Mouse (Mus musculus) hindbrain, embryonic 11.5 days (tissue): ENCODE results near the gene Cngb1. TPM values are rescaled to one million over a fixed set of nuclear protein-coding genes. Genes with fewer than 3 reads are reported as not detected.
A peak's percentile ranks its signal among the peaks of the same experiment; 100 is the strongest.
"Not testable (repeated sequence)": the region's sequence is repeated elsewhere in the genome, so short reads cannot be mapped to it uniquely, and the experiment has no call there.

Experiments used
- ATAC-seq: fragments of 200-750 bp; cut with Nextera tagmentation; 2 replicates; pipeline ENCODE4 v1.8.0; 2017; ENCODE audit warnings: mild to moderate bottlenecking, moderate TSS enrichment, moderate library complexity; ENCODE audit not compliant: low FRiP score
- DNase-seq: peaks from one replicate; pipeline ENCODE4 v3.0.0-alpha.2; 2015; ENCODE audit warnings: low spot score
- H3K27ac ChIP-seq: fragments of 300-500 bp; sonication (generic); 2 replicates; pipeline ENCODE4 v1.5.1; 2014; ENCODE audit warnings: mild to moderate bottlenecking, low read depth, low read length
- H3K27me3 ChIP-seq: fragments of 300-500 bp; sonication (generic); 2 replicates; pipeline ENCODE4 v1.6.1; 2014; ENCODE audit warnings: mild to moderate bottlenecking, low read length, moderate library complexity, mixed read lengths; ENCODE audit not compliant: control insufficient read depth, insufficient read depth
- H3K36me3 ChIP-seq: fragments of 300-500 bp; sonication (generic); 2 replicates; pipeline ENCODE4 v1.6.1; 2014; ENCODE audit warnings: mild to moderate bottlenecking, low read length, moderate library complexity, mixed read lengths; ENCODE audit not compliant: control insufficient read depth, insufficient read depth
- H3K4me1 ChIP-seq: fragments of 300-500 bp; sonication (generic); replicated peaks from 2 replicates; pipeline ENCODE4 v1.6.1; 2014; ENCODE audit warnings: low read length, mixed read lengths; ENCODE audit not compliant: control insufficient read depth, insufficient read depth
- H3K4me2 ChIP-seq: fragments of 300-500 bp; sonication (generic); replicated peaks from 2 replicates; pipeline ENCODE4 v1.6.1; 2014; ENCODE audit warnings: mild to moderate bottlenecking, low read depth, low read length
- H3K4me3 ChIP-seq: fragments of 300-500 bp; sonication (generic); 2 replicates; pipeline ENCODE4 v1.5.1; 2014; ENCODE audit warnings: low read depth, low read length
- H3K9ac ChIP-seq: fragments of 300-500 bp; sonication (generic); 2 replicates; pipeline ENCODE4 v1.6.1; 2014; ENCODE audit warnings: low read depth, low read length
- H3K9me3 ChIP-seq: fragments of 300-500 bp; sonication (generic); 2 replicates; pipeline ENCODE4 v1.6.1; 2016; ENCODE audit warnings: low read length; ENCODE audit not compliant: control insufficient read depth
- WGBS: fragments of 180-500 bp; shearing (Covaris S2); extraction: QIAGEN DNeasy Blood & Tissue Kit; methylation state at CpG from one replicate; pipeline ENCODE4 v1.1.7; 2014; 5-methylcytosine and 5-hydroxymethylcytosine counted together
- polyA plus RNA-seq: library from polyadenylated mRNA; unstranded; fragments of >200 nt; fragmentation: Nextera tagmentation; extraction: Ambion mirVana; gene quantifications from 2 replicates; pipeline ENCODE4 v1.2.1, GENCODE M21; 2014

Cngb1 gene
- polyA plus RNA-seq, 1 experiment from 2014 or later = 0.71 TPM

GRCm38 (mm10) chr8:95245180-95245579 lies 61.2 kb downstream of the Cngb1 start:
- Histone ChIP-seq H3K9me3 (no peaks in the 10 kb centered on the region), H3K4me3 (no peak overlapping the region), H3K9ac (no peak overlapping the region), H3K27me3 (no peaks in the 10 kb centered on the region), H3K4me2 (no peak overlapping the region), H3K4me1 (peaks cover 4% of the 10 kb centered on the region; the same call in 1 of the 2 replicates), H3K36me3 (no peaks in the 10 kb centered on the region), H3K27ac (peak overlapping the region; percentile 55; the same call in 1 of the 2 replicates)
- 82% methylated on average over 5 of the region's 5 CpGs for WGBS
- ATAC-seq (no peak), DNase-seq (no peak)

- H3K27me3 ChIP-seq = no peaks in the 10 kb centered on the region
- ATAC-seq = peak; percentile 56
- H3K27ac ChIP-seq = peak overlapping the region; percentile 89
- no peak overlapping the region for H3K4me3 ChIP-seq
- H3K9ac ChIP-seq = no peak overlapping the region
- no peaks in the 10 kb centered on the region for H3K9me3 ChIP-seq
- H3K4me1 ChIP-seq = peaks cover 4% of the 10 kb centered on the region; the same call in 1 of the 2 replicates
- 72% methylated on average over 4 of the region's 4 CpGs for WGBS
- no peaks in the 10 kb centered on the region for H3K36me3 ChIP-seq
- H3K4me2 ChIP-seq = no peak overlapping the region
- DNase-seq = peak; percentile 49
Measured at GRCm38 (mm10) chr8:95243853-95244252, 62.5 kb downstream of the Cngb1 start.

DNA sequence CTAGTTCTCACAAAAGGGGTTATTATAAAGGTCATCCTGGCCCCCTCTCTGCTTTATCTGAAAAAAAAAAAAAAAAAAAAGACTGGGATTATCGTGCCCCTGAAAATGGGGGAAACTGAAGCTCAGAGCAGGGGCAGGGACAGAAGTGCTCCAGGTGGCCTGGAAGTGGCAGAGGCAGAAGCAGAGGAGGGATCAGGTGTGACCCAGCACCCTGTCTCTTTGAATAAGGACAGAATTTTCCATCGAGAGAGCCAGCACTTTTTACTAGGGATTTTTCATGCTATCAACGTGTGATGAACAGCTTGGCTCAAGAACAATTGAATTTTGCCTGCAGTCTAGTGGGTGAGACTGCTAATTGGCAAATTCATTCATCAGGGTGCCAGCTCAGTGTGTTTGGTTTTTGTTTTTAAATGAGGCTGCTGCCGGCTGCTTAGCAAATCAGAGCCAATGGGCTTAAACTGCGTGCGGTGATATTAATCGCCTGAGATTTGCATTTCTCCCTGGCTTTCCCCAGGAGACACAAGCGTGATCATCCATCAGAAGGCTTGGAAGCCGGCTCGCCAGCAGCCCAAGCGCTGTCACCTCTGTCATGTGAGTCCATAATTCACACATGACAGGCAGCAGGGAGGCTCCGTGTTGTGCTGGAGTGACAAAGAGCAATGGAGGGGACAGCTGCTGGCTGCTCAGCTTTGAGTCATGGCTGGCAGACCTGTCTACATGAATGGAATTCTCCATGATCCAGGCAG lies 63.4 kb downstream of the Cngb1 start:
- no peak overlapping the region for H3K9ac ChIP-seq
- H3K27ac ChIP-seq = peak overlapping the region; percentile 89
- H3K36me3 ChIP-seq = no peaks in the 10 kb centered on the region
- 35% methylated on average over 12 of the region's 12 CpGs for WGBS
- H3K4me3 ChIP-seq = no peak overlapping the region
- peak; percentile 77 for DNase-seq
- no peaks in the 10 kb centered on the region for H3K27me3 ChIP-seq
- H3K4me2 ChIP-seq = 0 out of 2 replicates have a peak overlapping the region, but pooled peaks have one; percentile 3
- no peaks in the 10 kb centered on the region for H3K9me3 ChIP-seq
- H3K4me1 ChIP-seq = peaks cover 4% of the 10 kb centered on the region; the same call in 1 of the 2 replicates
- peak; percentile 96 for ATAC-seq

DNA sequence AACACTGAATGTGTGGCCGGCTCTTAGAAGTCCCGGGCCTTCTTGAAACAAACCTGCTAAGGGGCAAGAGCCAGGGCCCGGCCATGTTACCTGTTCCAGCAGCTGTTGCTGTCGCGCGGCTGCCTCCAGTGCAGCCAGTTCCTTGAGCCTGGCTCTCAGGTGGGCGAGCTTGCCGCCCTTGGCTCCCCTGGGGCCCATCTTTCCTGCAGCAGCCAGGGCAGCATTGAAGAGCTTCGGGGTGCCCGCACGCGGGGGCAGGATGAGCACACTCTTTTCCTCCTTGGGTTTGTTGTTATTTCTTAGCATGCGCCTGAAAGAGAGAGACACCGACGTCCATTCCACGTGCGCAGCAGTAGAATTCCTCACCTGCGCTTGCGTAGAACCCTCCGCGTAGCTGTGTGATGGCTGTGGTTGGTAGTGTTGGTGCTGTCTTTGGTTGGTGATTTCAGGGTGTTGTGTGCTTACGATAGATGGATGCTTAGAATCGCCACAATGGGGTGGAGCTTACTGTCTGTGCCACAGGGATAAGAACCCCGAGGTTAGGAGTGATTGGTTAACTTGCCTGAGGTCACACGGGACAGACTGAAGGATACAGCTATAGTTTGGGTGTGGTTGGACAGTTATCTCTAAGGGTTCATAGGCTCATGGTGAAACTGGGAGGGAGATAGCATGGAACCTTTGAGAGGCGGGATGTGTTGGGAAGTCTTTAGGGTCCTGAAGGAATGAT lies 64.1 kb downstream of the Cngb1 start:
- H3K27me3 ChIP-seq = no peaks in the 10 kb centered on the region
- no peak overlapping the region for H3K4me3 ChIP-seq
- H3K4me1 ChIP-seq = peaks cover 4% of the 10 kb centered on the region; the same call in 1 of the 2 replicates
- 81% methylated on average over 26 of the region's 26 CpGs for WGBS
- peak; percentile 1; the same call in 1 of the 2 replicates for ATAC-seq
- H3K9ac ChIP-seq = no peak overlapping the region
- no peak overlapping the region for H3K4me2 ChIP-seq
- DNase-seq = no peak
- H3K36me3 ChIP-seq = no peaks in the 10 kb centered on the region
- peak overlapping the region; percentile 89 for H3K27ac ChIP-seq
- no peaks in the 10 kb centered on the region for H3K9me3 ChIP-seq

DNA sequence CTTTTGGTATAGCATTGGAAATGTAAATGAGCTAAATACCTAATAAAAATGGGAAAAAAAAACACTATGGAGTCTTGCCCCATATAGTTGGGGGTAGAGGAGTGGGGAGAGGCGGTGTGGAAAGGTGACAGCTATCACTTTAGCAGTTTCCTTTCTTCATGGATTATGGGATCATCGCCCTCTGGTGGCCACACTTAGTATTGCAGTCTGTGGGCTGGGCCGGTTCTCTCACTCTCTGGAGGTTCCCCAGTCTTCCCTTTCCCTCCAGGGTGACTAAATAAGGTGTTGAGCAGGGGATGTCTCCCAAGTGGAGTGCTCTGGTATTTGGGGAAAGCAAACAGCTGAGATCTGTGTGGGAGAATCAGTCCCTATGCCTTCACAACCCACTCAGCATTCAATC lies 70.7 kb downstream of the Cngb1 start:
- H3K4me3 ChIP-seq = no peak overlapping the region
- ATAC-seq = 0 out of 2 replicates have a peak, but pooled peaks have one; percentile 43
- H3K27ac ChIP-seq = no peak overlapping the region

GRCm38 (mm10) chr8:95230086-95230485 lies 76.3 kb downstream of the Cngb1 start:
- not testable (repeated sequence) for ATAC-seq

More for the DNA sequence above, 70.7 kb downstream of the Cngb1 start:
- Histone ChIP-seq H3K9me3 (no peaks in the 10 kb centered on the region), H3K9ac (no peak overlapping the region), H3K4me2 (no peak overlapping the region), H3K27me3 (no peaks in the 10 kb centered on the region), H3K36me3 (no peaks in the 10 kb centered on the region), H3K4me1 (no peaks in the 10 kb centered on the region)
- 5% methylated on average over 3 of the region's 3 CpGs for WGBS
- peak; percentile 86 for DNase-seq

GRCm38 (mm10) chr8:95227151-95227468 lies 79.3 kb downstream of the Cngb1 start:
- no peak for ATAC-seq
- DNase-seq = no peak
- H3K4me2 ChIP-seq = no peak overlapping the region
- H3K4me1 ChIP-seq = no peaks in the 10 kb centered on the region
- no peak overlapping the region for H3K27ac ChIP-seq
- no peaks in the 10 kb centered on the region for H3K27me3 ChIP-seq
- H3K36me3 ChIP-seq = no peaks in the 10 kb centered on the region
- H3K4me3 ChIP-seq = no peak overlapping the region
- H3K9me3 ChIP-seq = no peaks in the 10 kb centered on the region
- 45% methylated on average over 2 of the region's 2 CpGs for WGBS
- no peak overlapping the region for H3K9ac ChIP-seq

More at GRCm38 (mm10) chr8:95230086-95230485, 76.3 kb downstream of the Cngb1 start:
- 95% methylated on average over 9 of the region's 9 CpGs for WGBS
- H3K9me3 ChIP-seq, H3K4me2 ChIP-seq, H3K27ac ChIP-seq, H3K9ac ChIP-seq, H3K4me1 ChIP-seq, H3K36me3 ChIP-seq, DNase-seq, H3K4me3 ChIP-seq, H3K27me3 ChIP-seq: not testable (repeated sequence)

DNA sequence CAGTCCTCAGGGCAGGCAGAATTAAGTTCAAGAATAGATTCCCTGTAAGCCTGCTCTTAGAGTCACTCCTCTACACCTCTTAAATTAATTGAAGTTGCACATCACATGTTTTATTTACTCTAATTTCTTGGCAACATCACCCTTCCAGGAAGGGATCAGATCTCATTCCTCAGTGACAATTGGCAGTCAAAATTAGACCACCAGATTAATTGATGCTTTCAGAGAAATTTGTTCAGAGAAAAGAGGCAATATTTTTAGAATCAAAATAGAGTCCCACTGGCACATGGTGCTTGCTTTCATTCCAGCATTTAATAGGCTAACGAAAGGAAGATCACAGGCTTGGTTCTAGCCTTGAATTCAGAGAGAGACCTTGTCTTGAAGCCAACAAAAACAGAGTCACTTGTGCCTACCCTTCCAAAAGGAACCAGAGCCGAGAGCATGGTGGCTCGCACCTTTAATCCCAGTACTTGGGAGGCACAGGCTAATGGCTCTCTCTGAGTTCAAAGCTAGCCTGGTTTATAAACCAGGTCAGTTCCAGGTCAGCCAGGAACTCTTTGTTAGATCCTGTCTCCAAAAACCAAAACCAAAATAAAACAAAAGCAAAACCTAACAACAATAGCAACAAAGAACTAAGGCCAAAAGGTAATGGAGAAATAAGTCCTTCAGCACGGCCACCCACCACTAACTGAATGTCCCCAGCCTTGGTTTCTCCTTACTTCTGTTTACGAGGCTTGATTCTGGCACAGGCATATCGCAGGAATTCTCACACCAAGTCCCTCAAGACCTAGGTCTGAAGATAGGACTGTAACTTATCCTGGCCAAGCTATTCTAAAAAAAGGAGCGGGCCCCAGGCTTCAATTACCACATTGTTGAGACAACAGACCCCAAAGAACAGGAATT lies 79.9 kb downstream of the Cngb1 start:
- WGBS = 64% methylated on average over 7 of the region's 7 CpGs
- no peak for ATAC-seq
- Histone ChIP-seq H3K4me2 (no peak overlapping the region), H3K36me3 (no peaks in the 10 kb centered on the region), H3K4me3 (no peak overlapping the region), H3K27me3 (no peaks in the 10 kb centered on the region), H3K27ac (no peak overlapping the region), H3K4me1 (no peaks in the 10 kb centered on the region), H3K9me3 (no peaks in the 10 kb centered on the region), H3K9ac (no peak overlapping the region)
- DNase-seq = no peak
